Mouse (Mus musculus) ES-E14 (cell line): Measurements from ENCODE around the gene Gm37419. TPM values are rescaled to one million over a fixed set of nuclear protein-coding genes. Genes with fewer than 3 reads are reported as not detected.

Experiments
- DNase-seq: peaks from one replicate; pipeline ENCODE4 v3.0.0-alpha.2; 2013; ENCODE audit warnings: low read depth, low spot score
- H3K27ac ChIP-seq: 2 replicates; pipeline ENCODE4 v1.5.1; 2012; ENCODE audit warnings: low read depth, mild to moderate bottlenecking, low read length, moderate library complexity, mixed read lengths; ENCODE audit not compliant: poor library complexity, insufficient read depth, severe bottlenecking
- H3K36me3 ChIP-seq: 2 replicates; pipeline ENCODE4 v1.6.1; 2012; ENCODE audit warnings: mild to moderate bottlenecking, low read length, moderate library complexity, mixed read lengths; ENCODE audit not compliant: control insufficient read depth, poor library complexity, insufficient read depth, severe bottlenecking
- H3K4me1 ChIP-seq, 2 experiments: fragments of 150-350 bp in 1 of 2; sonication (generic) in 1 of 2; 2 replicates each; pipeline ENCODE4 v1.6.1; 2012; ENCODE audit warnings: low read length in 2 of 2, mild to moderate bottlenecking in 1 of 2, mixed read lengths in 1 of 2; ENCODE audit not compliant: control insufficient read depth in 2 of 2, insufficient read depth in 2 of 2, poor library complexity in 1 of 2
- H3K4me3 ChIP-seq, 2 experiments: fragments of 150-350 bp in 1 of 2; sonication (generic) in 1 of 2; 2 replicates each; pipeline ENCODE4 v1.5.1; 2012; ENCODE audit warnings: low read length in 2 of 2, low read depth in 1 of 2, mild to moderate bottlenecking in 1 of 2, mixed read lengths in 1 of 2; ENCODE audit not compliant: insufficient read depth in 1 of 2, poor library complexity in 1 of 2, severe bottlenecking in 1 of 2
- H3K9ac ChIP-seq: 2 replicates; pipeline ENCODE4 v1.6.1; 2012; ENCODE audit warnings: low read depth, mild to moderate bottlenecking, low read length, mixed read lengths; ENCODE audit not compliant: poor library complexity, insufficient read depth, severe bottlenecking
- H3K9me3 ChIP-seq: fragments of 150-350 bp; sonication (generic); 2 replicates; pipeline ENCODE4 v1.6.1; 2012; ENCODE audit warnings: low read depth, mild to moderate bottlenecking, low read length; ENCODE audit not compliant: control insufficient read depth, insufficient read depth
- CHD2 ChIP-seq: IDR thresholded peaks from 2 replicates; pipeline ENCODE4 v1.6.1; 2014; ENCODE audit warnings: mild to moderate bottlenecking, low read depth, low read length, inconsistent platforms
- HCFC1 ChIP-seq: IDR thresholded peaks from 2 replicates; pipeline ENCODE4 v1.6.1; 2012; ENCODE audit warnings: low read length, inconsistent platforms, borderline replicate concordance; ENCODE audit not compliant: insufficient read depth
- MAFK ChIP-seq: IDR thresholded peaks from 2 replicates; pipeline ENCODE4 v1.6.1; 2014; ENCODE audit warnings: mild to moderate bottlenecking, low read depth, low read length, inconsistent platforms; ENCODE audit not compliant: insufficient read depth
- ZC3H11A ChIP-seq: IDR thresholded peaks from 2 replicates; pipeline ENCODE4 v1.6.1; 2012; ENCODE audit warnings: low read depth, mild to moderate bottlenecking, inconsistent platforms, low read length, borderline replicate concordance
- ZNF384 ChIP-seq: IDR thresholded peaks from 2 replicates; pipeline ENCODE4 v1.6.1; 2012; ENCODE audit warnings: low read depth, low read length, inconsistent platforms
- in situ Hi-C, 2 experiments: fragments of 600-800 bp; cut with MboI; formaldehyde crosslinking; loops; one replicate each; pipeline ENCODE4 v1.15.1; 2025; ENCODE audit warnings: low sequenced_read_pairs in 2 of 2, inconsistent platforms in 1 of 2; ENCODE audit not compliant: unreplicated experiment in 2 of 2
- total RNA-seq: library from RNA; depleted of rRNA; stranded (reverse); fragments of 300-350 nt; gene quantifications from 2 replicates; pipeline ENCODE4 v1.2.3, GENCODE M21; 2012; rRNA removed

Gene Gm37419
- total RNA-seq, result not detected in 2 replicates

DNA sequence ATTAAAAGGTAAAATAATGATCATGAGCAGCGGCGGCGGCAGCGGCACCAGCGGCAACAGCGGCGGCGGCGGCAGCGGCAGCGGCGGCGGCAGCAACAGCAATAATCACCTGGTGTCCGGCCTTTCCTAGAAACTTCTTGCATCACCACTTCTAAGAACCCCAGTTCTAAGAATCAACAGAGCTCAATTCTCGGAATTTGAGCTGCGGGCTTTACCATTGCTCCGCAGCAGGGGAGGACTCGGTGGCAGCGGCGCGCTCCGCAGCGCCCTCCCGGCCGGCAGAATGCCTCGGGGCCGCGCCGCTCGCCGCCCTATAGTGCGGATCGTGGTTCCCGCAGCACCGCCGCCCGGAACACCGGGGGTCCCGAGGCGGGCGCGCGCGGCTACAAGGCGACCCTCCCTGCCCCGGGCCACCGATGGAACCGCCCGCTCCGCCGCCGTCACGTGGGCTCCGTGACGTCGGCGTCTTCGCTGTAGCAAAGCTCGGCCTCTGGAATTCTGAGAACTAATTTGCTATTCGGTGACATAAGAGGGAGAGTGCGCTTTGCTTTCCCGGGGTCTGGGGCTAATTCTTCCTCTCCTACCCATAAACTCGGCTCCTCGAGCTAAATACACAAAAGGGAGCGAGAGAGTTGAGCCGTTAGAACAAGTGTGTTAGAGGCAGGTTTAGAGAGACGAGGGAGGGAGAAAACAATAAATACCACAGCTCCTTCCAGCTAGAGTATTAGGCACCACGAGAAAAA is at the start of gene Gm37419, which contains the start of gene Bcl6:
Gm37419 (plus strand) TSS at position 17 of the 743 bp plus-strand sequence.
Bcl6 (minus strand) TSS at position 387 of the 743 bp plus-strand sequence.
- TF ChIP-seq MAFK (no peak), CHD2 (no peak), ZNF384 (no peak), HCFC1 (no peak), ZC3H11A (no peak)
- no peaks in the 10 kb centered on the region for H3K9me3 ChIP-seq
- H3K4me1 ChIP-seq, result peaks cover 10% of the 10 kb centered on the region in 2 experiments; a peak in 2 of 4 replicates
- H3K27ac ChIP-seq, result peak within 1 kb of the TSS; percentile 92
- peak within 1 kb of the TSS; percentile 71 to 97 for H3K4me3 ChIP-seq
- peak; percentile 75 for DNase-seq
- in situ Hi-C loops, result loop anchor here (10.0 to 25.0 kb wide), 4 partner anchors 324 to 1276 kb away; no protein-coding TSS in a partner anchor
- H3K9ac ChIP-seq, result peak within 1 kb of the TSS; percentile 96
- H3K36me3 ChIP-seq, result no peaks in the 10 kb centered on the region

DNA sequence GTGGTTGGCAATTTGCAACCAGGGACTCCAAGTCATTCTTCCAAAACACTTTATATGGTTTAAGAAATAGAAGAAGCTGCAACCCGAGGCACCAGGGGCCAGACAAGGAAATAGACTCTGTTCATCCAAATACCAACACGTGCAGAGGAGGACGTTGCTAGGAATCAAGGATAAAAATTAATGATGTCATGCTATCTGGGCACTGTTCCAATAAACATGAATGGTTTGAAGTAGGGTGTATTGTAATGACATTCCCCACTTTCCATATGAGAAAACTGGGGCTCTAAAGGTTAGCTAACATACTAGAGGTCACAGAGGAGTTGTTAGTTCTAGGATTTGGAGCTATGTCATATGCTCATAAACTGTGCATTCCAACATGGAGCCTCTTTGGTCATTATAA is 43.5 kb upstream of the Gm37419 start:
- H3K4me3 ChIP-seq, result no peak overlapping the region
- TF ChIP-seq CHD2 (no peak), ZNF384 (no peak), HCFC1 (no peak), ZC3H11A (no peak), MAFK (no peak)
- H3K36me3 ChIP-seq, result no peaks in the 10 kb centered on the region
- no peak for DNase-seq
- no peaks in the 10 kb centered on the region for H3K9me3 ChIP-seq
- no peaks in the 10 kb centered on the region for H3K4me1 ChIP-seq
- H3K27ac ChIP-seq, result no peak overlapping the region
- in situ Hi-C loops, result no loop called here
- H3K9ac ChIP-seq, result no peak overlapping the region

DNA sequence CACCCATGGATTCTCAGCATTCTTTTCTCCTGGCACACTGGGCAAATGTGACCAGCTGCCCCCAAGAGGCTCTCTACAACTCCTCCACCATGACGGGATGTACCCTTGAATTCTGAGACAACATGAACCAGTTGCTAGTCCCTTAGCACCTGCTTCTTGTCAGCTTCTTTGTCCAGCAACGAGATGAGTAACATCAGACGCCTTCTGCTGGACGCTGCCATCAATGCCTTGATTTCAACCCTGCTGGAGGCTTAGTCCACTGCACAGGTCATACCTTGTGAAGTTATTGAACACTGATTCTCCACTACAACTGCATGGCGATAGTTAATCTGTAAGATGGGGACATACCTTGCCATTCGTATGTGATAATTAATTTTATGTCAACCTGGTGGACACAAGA is 40.6 kb upstream of the Gm37419 start:
- Histone ChIP-seq H3K27ac (no peak overlapping the region), H3K9ac (no peak overlapping the region), H3K36me3 (no peaks in the 10 kb centered on the region), H3K9me3 (no peaks in the 10 kb centered on the region), H3K4me3 (no peak overlapping the region), H3K4me1 (no peaks in the 10 kb centered on the region; a peak in 1 of 4 replicates)
- DNase-seq, result no peak
- TF ChIP-seq ZNF384, result no peak
- TF ChIP-seq ZC3H11A, result no peak
- TF ChIP-seq MAFK, result no peak
- TF ChIP-seq CHD2, result no peak
- TF ChIP-seq HCFC1, result no peak
- in situ Hi-C loops, result no loop called here

DNA sequence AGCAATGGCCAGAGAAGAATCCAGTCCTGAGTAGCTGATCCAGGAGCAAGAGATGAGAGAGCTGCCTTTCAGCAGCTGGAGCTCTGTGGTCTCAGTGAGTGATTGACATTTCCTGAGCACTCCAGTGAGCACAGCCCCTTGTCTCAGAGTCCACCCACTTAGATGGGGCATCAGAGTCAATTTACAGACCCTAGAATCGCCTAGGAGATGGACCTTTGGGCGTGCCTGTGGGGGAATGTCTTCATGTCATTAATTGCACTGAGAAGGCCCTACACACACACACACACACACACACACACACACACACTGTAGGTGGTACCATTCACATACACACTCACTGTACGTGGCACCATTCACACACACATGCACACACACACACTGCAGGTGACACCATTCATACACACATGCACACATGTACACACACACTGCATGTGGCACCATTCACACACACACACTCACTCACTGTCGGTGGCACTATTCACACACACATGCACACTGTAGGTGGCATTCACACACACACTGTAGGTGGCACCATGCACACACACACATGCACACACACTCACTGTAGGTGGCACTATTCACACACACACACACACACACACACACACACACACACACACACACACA is 36.1 kb upstream of the Gm37419 start:
- no peak overlapping the region for H3K4me3 ChIP-seq
- H3K9ac ChIP-seq, result no peak overlapping the region
- in situ Hi-C loops, result loop anchor here in 1 of 2 experiments (10.0 kb wide), 1 partner anchor 497 kb away; no protein-coding TSS in a partner anchor
- H3K4me1 ChIP-seq, result peaks cover 0 to 6% of the 10 kb centered on the region in 2 experiments; a peak in 1 of 4 replicates
- H3K36me3 ChIP-seq, result no peaks in the 10 kb centered on the region
- no peak overlapping the region for H3K27ac ChIP-seq
- no peak for TF ChIP-seq ZC3H11A
- TF ChIP-seq HCFC1, result no peak
- TF ChIP-seq MAFK, result no peak
- TF ChIP-seq ZNF384, result no peak
- TF ChIP-seq CHD2, result no peak
- DNase-seq, result no peak
- H3K9me3 ChIP-seq, result no peaks in the 10 kb centered on the region
